Mouse (Mus musculus) adrenal gland, postnatal 36 days (tissue): ENCODE measurements around the gene Anks1b. TPM values are rescaled to one million over a fixed set of nuclear protein-coding genes. Genes with fewer than 3 reads are reported as not detected.

Experiments
- DNase-seq, 2 experiments: peaks; one replicate each; pipeline ENCODE4 v3.0.0; 2021; ENCODE audit warnings: mixed read lengths in 1 of 2
- total RNA-seq, 2 experiments: library from RNA; stranded (reverse); gene quantifications; 2 replicates each; pipeline ENCODE4 v1.2.3; 2021

The Anks1b gene
- total RNA-seq, 2 experiments from 2014 or later = 0.60 to 0.92 TPM

GRCm38 (mm10) chr10:90732823-90733222 lies 859.5 kb downstream of the Anks1b start:
- DNase-seq = no peak

- DNase-seq = peak; percentile 29 to 55
Measured at GRCm38 (mm10) chr10:90733632-90734031, 860.3 kb downstream of the Anks1b start.

- no peak for DNase-seq
Measured at GRCm38 (mm10) chr10:90738475-90738874, 865.2 kb downstream of the Anks1b start.

- DNase-seq = no peak
Measured at GRCm38 (mm10) chr10:90740956-90741355, 867.6 kb downstream of the Anks1b start.

GRCm38 (mm10) chr10:90751889-90752288 lies 878.6 kb downstream of the Anks1b start:
- DNase-seq = no peak

- no peak for DNase-seq
Measured at GRCm38 (mm10) chr10:90753106-90753505, 879.8 kb downstream of the Anks1b start.

- DNase-seq = no peak
Measured at GRCm38 (mm10) chr10:90757773-90758172, 884.5 kb downstream of the Anks1b start.

- peak in 1 of 2 experiments; percentile 17 for DNase-seq
Measured at GRCm38 (mm10) chr10:90759929-90760328, 886.6 kb downstream of the Anks1b start.

GRCm38 (mm10) chr10:90766261-90766660 lies 893.0 kb downstream of the Anks1b start:
- peak; percentile 4 to 20 for DNase-seq

- DNase-seq = no peak
Measured at GRCm38 (mm10) chr10:90770403-90770955, 897.2 kb downstream of the Anks1b start.

- no peak for DNase-seq
Measured at GRCm38 (mm10) chr10:90771046-90771445, 897.7 kb downstream of the Anks1b start.

- no peak for DNase-seq
Measured at GRCm38 (mm10) chr10:90771471-90772226, 898.3 kb downstream of the Anks1b start.

GRCm38 (mm10) chr10:90779561-90780400 lies 906.5 kb downstream of the Anks1b start:
- DNase-seq = no peak

GRCm38 (mm10) chr10:90784981-90785650 lies 911.8 kb downstream of the Anks1b start:
- no peak for DNase-seq

GRCm38 (mm10) chr10:90785680-90786079 lies 912.4 kb downstream of the Anks1b start:
- no peak for DNase-seq

- DNase-seq = no peak
Measured at GRCm38 (mm10) chr10:90803112-90803511, 929.8 kb downstream of the Anks1b start.

- DNase-seq = no peak
Measured at GRCm38 (mm10) chr10:90804602-90805095, 931.3 kb downstream of the Anks1b start.

- DNase-seq = no peak
Measured at GRCm38 (mm10) chr10:90808616-90809310, 935.5 kb downstream of the Anks1b start.

- no peak for DNase-seq
Measured at GRCm38 (mm10) chr10:90809911-90810590, 936.7 kb downstream of the Anks1b start.

GRCm38 (mm10) chr10:90811446-90811845 lies 938.1 kb downstream of the Anks1b start:
- DNase-seq = no peak

- DNase-seq = no peak
Measured at GRCm38 (mm10) chr10:90813326-90813725, 940.0 kb downstream of the Anks1b start.
